Mouse (Mus musculus) c-Kit-positive CD71-negative TER-119-negative erythroid progenitor cells, embryonic 14.5 days (primary cell): Measurements from ENCODE around the gene Prss34.

Source experiments
- DNase-seq: peaks from one replicate; pipeline ENCODE4 v3.0.0-alpha.2; 2013; ENCODE audit warnings: low read depth

The Prss34 gene

DNA sequence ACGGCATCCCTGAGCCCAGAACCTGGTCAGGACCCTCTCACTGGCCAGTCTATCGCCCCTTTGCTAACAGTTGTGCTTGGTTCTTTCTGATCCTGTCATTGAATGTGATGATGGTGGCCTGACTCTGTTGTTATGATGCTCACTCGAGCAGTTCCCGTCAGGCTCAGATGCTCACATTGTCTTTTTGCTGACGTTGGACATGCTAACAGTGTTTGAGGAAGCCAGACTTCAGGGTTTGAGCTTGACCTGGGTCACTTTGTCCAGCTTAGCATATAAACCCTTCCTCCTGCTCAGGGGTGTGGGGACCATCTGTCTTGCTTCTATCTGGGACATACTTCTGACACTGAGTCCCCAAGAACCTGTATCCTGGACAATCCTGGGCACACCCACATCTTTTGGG is 20.2 kb downstream of the Prss34 start, which contains the start of gene Prss29:
Gene Prss29, plus strand, starts transcription at position 301 of the 400 bp plus-strand sequence.
- no peak for DNase-seq

DNA sequence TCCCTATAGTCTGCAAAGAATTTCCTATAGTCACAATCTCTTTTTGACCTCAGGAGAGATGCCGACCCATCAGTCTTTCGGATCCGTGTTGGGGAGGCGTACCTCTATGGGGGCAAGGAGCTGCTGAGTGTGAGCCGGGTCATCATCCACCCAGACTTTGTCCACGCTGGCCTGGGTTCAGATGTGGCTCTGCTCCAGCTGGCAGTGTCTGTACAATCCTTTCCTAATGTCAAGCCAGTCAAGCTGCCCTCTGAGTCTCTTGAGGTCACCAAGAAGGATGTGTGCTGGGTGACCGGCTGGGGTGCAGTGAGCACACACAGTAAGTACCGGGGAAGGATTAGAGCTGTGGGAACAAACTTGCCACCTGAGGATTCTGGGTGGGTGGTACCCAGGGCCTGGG is 22.6 kb downstream of the Prss34 start:
- DNase-seq: no peak

DNA sequence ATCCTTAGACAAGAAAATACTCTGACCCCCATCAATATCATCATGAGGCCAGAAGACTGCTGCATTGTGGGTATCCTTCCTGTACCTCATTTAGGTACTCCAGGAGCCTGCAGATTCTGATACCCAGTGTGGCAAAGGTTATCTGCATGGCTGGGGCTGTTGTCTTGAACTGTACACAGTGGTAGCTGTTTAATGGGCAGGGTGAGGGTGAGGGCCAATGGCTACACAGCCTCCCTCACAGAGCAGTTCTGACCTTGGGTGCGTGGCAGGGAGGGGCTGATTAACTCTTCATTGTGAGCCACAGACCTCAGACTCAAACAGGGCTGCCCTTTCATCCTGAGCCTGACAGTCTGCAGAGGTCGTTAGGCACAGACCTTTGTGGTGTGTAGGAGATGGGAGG is 24.7 kb downstream of the Prss34 start:
- DNase-seq: no peak

DNA sequence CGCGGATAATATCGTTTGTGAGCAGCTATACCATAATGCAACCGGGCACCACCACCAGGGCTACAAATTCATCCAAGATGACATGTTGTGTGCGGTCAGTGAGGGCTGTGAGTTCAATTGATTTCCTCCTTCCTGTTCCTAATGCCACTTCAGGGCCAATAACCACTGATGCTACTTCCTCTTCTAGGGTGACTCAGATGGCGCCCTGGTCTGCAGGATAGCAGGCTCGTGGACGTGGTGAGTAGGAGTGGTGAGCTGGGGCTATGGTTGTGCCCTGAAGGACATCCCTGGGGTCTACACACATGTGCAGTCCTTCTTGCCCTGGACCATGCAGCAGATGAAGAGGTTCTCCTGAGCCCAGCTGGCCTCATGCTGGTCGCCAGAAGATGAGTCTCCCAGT is 34.1 kb downstream of the Prss34 start:
- DNase-seq: no peak

DNA sequence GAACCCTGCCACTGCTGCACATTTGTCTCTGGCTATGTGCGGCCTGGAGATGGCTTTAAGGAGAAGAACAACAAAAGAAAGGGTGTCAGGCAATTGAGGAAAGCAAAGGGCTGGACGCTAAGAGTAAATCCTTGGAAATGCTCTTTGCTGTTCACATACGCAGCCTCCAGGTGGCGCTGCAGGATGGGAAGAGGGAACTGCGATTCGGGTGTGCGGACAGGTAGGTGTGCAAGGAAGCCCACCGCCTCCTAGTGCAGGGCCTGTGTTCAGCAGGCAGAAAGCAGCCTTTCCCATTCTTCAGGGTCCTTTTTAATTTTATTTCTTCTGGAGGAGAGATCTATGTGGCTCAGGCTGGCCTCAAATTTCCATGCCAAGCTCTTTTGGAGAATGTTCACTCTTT is 35.7 kb downstream of the Prss34 start:
- peak; percentile 47 for DNase-seq

DNA sequence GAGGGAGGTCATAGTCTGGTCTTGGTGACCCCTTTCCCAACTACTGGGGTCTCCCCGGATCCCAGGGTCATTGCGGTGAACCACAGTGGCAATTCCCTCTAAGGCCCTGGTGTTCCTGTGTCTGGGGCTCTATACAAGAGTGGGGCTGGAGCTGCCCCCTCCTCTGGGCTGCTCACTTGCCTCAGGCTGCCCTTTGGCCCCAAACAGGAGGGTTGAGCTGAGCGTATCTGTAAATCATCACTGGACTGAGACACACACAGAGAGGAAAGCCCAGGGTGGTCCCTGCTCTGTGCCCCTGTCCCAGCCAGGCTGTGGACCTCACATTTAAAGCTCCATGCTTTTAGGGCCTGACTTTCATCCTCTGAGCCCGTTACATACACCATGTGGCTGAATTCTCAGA is 40.0 kb downstream of the Prss34 start:
- DNase-seq: no peak

DNA sequence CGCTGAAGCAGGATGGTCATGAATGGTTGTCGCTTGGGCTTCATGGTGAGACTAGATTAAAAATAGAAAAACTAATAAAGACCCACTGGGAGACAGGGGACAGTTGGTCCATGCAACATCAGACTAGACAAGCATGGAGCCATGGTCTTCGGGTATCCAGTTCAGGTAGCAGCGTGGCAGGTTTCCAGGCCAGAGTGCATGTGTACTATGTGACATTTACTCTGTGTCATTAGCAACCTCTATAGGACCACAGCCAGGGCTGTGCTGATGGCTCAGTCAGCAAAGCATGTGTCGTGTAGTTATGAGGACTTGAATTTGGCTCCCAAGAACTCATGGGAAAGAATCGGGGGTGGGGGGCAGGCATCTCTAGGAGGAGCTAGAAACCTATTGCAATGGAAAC is 41.8 kb downstream of the Prss34 start:
- DNase-seq: no peak

DNA sequence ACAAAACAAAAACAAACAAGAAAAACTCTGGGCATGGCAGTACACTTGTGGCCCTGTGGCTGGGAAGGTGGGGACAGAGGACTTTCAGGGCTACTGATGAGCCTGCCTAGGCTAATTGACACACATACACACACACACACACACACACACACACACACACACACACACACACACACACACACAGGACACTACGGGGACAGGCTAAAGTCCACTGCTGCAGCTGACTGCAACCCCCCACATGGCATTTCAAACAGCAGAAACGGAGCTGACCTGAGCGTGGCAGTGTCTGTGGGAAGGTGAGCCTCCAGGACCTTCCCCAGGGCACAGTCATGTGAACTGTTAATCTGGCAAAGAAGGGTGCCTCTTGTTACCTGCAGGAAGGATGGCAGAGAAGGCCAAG is 43.3 kb downstream of the Prss34 start:
- DNase-seq: no peak

DNA sequence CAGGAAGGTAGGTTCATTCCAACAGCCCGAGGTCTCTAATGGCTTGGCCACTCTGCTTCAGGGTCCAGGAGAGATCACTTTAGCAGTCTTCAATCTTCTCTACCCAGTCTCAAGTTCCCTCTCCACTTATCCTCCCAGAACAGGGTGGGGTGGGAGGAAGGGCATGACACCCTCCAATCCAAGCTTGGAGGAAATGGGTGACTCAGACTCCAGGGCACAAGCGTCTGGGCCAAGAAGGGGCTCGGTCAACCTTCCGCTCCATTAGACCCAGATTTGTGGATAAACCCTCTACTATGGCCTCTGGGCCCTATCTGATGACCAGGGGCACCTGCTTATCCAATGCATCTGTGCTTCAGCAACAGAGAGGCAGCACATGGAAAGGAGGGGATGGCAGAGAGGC is 47.3 kb downstream of the Prss34 start, which contains the start of gene Tpsab1:
Gene Tpsab1, minus strand, starts transcription at position 101 of the 400 bp plus-strand sequence.
- no peak for DNase-seq
